Mouse (Mus musculus): ENCODE results near the gene Clk3.

Clk3 gene

GRCm38 (mm10) chr9:57765364-57766351 lies at the start of gene Clk3:
Gene Clk3 (minus strand): TSS chr9:57765860.
- peak; percentile 98 for DNase-seq

GRCm38 (mm10) chr9:57814866-57815265 lies 49.2 kb upstream of the Clk3 start:
- DNase-seq: peak; percentile 81

- no peak for DNase-seq
Observed at GRCm38 (mm10) chr9:57814014-57814413, 48.4 kb upstream of the Clk3 start.

DNA sequence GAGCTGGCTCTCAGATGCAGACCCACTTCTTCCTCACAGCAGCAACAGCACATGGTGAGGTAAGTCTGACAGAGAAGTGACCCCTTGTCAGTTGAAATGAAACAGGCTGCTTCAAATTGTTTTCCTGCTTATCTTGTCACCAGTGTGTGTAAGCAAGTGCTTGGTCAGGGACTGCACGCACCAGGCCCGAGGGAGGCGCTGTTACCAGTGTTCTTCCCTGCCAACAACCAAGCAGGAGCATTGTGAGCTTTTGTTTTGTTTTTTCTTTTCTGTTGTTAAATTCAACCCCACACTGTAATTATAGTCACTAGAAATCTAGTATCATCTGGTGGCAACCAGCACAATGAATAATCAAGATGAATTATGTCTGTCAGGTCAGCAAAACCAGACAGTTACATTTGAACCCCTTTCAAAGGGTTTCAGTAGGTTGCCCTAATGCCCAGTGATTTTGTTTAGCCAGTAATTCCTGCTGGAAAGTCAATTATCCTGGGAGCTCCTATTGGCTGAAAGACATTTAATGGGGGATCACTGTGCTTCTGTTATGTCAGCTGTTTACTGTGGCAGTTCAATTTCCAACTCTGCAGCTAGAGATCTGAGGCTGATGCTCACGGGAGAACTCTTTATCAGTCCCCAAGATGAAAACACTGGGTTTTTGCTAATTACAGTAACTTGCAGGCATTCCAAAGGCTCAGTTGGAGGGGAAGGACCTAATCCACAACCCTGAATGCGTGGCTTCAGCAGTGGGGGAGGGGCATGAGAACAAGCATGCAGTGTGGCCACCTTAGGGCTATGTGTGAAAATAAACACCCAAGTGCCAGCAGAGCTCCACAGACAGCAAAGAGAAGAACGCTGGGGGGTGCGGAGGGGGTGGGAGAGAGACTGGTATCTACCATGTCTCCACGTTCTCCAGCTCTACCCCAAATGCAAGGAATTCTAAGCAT lies 46.4 kb upstream of the Clk3 start:
- no peak for DNase-seq

DNA sequence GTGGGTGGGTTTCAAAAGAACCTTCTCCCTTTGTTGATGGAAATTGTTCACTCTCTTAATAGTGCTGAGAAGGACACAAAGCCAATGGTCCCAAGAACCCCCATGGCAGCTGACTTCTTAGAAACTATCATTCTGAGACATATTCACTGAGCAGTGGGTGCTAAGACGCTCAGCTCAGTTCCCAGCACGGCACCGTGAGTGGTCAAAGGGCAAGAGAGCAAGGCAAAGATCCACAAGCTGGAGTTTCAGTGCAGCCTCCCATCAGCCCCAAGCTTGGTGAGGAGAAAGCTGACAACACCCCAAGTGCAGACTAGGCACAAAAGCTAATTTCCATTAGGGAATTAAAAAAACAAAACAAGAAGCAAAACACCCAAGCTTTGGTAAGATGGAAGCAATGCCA lies 45.0 kb upstream of the Clk3 start:
- DNase-seq: no peak

GRCm38 (mm10) chr9:57808771-57809310 lies 43.2 kb upstream of the Clk3 start:
- DNase-seq: no peak

DNA sequence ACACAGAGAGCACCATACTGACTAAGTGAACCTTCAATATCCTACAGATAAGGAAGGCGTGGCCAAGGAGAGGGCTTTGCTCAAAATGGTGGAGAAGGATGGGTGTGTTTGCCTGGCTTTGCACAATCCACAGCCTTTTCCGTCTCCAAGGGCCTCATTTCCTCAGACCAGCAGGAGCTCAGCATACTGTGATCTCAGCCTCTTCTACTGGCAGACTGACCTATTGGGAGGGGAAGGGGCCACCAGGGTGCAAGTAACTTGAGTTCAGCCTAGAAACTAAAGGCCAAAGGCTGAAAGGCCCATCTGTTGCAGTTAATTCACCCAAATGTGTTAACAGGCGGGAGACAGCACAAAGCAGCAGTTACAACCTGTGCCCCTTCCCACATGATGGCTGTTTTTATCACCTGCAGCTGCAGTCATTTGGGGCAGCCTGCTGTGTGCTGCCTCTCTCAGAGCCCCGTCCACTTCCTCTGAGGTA lies 41.6 kb upstream of the Clk3 start:
- no peak for DNase-seq

GRCm38 (mm10) chr9:57806066-57806481 lies 40.4 kb upstream of the Clk3 start:
- DNase-seq: no peak

GRCm38 (mm10) chr9:57805087-57805737 lies 39.6 kb upstream of the Clk3 start:
- DNase-seq: no peak

GRCm38 (mm10) chr9:57803839-57804238 lies 38.2 kb upstream of the Clk3 start:
- no peak for DNase-seq

DNA sequence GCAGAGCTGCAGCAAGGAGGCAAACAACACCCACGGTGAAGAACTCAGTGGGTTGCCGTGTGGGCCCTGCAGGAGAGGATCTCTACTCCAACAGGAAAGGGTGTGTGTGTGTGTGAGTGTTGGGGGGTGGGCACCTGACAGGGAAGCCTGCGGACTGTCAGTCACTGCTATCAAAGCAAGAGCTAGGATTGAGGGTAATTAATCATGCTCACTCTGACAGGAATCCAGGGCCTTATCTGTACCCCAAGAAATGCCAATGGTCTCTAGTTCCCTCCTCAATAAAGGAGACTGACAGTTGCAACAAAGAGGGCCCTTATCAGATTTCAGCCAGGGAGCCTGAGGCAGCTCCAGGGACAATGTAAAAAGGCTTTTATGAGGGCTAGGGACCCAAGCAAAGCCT lies 37.4 kb upstream of the Clk3 start:
- DNase-seq: no peak

DNA sequence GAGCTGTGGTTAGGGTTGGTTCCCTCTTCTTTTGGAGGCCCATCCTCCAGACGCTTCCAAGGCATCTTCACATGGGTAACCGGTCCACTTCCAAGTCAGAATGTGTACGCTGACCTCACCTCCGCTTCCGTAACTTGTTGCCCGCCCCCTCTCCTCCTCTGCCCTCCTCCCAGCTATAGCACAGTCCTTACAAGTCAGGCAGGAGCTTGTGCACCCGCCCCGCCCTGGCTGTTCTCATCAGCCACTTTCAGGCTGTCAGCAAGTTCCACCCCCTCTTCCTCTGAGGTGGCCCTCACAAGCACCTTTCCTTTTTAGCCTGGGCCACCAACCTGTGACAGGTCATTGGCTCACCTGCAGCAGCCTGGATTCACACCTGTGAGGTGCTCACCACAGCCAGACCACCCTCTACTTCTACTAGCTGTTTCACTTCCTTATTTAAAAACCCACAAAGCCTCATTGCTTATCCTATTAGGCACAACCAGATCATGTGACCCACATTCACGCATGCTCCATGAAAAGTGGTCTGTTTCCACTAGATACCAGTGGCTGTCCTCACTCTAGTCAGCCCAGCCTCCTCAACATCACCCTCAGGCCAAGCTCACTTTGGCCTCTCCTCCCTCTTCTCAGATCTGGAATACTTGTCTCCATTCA lies 34.8 kb upstream of the Clk3 start:
- DNase-seq: no peak

DNA sequence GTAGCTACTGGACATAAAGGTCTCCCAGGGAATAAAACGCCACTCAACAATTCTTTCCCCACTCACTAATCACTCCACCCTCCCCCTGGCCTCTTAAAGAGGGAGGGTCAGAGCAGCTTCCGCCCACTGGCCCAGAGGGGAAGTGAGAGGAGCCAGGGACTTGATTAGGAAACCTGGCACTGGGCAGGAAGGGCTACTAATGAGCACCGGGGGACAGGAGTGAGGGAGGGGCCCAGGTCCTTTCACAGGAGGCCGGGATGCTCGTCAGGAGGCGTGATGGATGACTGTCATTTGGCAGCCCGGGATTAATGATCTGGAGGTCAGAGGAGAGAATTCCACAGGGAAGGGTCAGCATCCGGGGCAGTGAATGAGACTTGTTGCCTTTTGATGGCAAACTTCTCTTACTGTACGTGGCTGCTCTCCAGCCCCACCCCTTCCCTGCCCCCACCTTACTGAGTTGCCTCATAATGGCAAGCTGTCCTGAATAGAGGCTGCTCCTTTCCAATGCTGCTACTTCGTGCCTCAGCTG lies 33.1 kb upstream of the Clk3 start:
- peak; percentile 98 for DNase-seq

DNA sequence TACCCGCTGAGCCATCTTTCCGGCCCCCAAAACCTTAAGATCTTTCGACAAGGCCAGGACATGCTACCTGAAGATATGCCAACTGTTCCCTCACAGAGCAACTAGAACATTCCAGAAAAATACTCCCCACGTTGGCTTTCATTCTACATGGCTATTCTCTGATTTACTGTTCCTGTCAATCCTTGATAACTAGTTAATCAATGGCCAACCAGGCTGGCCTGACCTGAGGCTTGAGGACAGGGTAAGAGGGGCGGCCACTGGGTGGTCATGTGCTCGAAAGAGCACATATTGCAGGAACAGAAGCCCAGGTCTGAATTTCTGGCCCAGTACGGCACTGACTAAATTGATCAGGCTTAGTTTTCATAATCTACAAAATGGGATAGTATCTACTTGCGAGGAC lies 31.8 kb upstream of the Clk3 start:
- DNase-seq: no peak

- no peak for DNase-seq
Observed at GRCm38 (mm10) chr9:57789733-57790132, 24.1 kb upstream of the Clk3 start.

- DNase-seq: no peak
Observed at GRCm38 (mm10) chr9:57782656-57783055, 17.0 kb upstream of the Clk3 start.

DNA sequence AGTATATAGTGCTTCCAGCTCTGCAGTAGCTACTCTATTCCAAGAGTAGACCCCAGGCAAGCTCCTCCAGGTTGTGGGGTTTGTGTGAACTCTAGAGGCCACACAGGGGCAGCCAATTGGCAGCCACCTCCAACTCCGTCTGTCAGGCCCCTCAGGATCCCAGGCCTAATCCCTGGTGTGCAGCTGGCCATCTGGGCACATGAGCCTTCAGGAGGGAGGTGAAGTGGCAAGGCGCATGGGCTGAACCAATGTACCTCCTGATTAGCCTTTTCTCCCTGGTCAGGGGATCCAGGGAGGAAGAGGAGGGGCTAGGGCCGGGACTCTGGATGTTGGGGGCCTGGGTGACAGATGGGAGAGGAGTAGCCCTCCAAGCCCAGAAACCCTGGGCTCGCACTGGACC lies 10.1 kb upstream of the Clk3 start:
- DNase-seq: peak; percentile 81

- DNase-seq: peak; percentile 85
Observed at GRCm38 (mm10) chr9:57775026-57775425, 9.4 kb upstream of the Clk3 start.

GRCm38 (mm10) chr9:57774168-57774567 lies 8.5 kb upstream of the Clk3 start:
- DNase-seq: no peak

DNA sequence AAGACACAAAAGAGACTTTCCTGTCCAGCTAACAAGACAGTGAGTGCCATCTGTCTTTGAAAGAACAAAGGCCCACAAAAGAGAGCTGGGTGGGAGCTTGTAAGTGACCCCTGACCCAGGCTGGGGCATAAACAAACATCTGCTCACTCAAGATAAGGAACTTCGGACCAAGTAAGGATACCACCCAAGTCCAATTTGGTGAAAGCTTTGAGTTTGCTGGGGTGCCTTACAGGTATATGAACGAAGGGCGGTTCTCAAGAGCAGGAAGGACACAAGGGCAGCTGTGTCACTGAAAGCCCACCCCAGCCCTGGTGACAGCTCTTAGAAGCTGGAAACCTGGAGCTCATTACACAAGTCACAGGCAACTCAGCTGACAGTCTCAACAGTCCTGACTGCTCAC lies 8.1 kb upstream of the Clk3 start:
- DNase-seq: no peak

GRCm38 (mm10) chr9:57770836-57771235 lies 5.2 kb upstream of the Clk3 start:
- no peak for DNase-seq

DNA sequence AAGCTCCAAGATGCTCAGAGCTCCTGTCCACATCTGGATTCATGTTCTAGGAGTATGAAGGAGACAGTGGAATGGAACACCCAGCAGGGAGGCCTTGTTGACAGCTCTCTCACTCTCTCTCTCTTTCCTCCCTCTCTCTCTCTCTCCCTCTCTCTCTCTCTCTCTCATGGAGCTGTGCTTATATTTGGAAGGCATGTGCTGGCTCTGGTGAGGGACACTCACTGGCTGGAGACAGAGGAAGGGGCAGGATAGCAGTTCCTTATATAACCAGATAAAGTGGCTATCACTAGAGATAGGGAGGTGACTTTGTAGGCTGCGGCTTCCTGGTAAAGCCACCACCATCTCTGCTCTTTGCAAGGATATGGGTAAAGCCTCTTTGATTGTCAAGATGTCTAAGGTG lies 4.6 kb upstream of the Clk3 start:
- DNase-seq: no peak

Data from heart, adult 11 months (tissue).